Mouse (Mus musculus) embryo, embryonic 9.5 days (tissue): Measurements from ENCODE around the gene Vmn1r45.
"Not testable (repeated sequence)": the region's sequence is repeated elsewhere in the genome, so short reads cannot be mapped to it uniquely, and the experiment has no call there.

Experiments
- DNase-seq: peaks from one replicate; pipeline ENCODE4 v3.0.0-alpha.2; 2017; ENCODE audit errors: extremely low spot score

Gene Vmn1r45

GRCm38 (mm10) chr6:89940498-89940897, at the start of gene Vmn1r45:
Gene Vmn1r45 (minus strand): TSS chr6:89940598.
- not testable (repeated sequence) for DNase-seq

- no peak for DNase-seq
Measured at GRCm38 (mm10) chr6:89985989-89986388, 45.6 kb upstream of the Vmn1r45 start.

DNA sequence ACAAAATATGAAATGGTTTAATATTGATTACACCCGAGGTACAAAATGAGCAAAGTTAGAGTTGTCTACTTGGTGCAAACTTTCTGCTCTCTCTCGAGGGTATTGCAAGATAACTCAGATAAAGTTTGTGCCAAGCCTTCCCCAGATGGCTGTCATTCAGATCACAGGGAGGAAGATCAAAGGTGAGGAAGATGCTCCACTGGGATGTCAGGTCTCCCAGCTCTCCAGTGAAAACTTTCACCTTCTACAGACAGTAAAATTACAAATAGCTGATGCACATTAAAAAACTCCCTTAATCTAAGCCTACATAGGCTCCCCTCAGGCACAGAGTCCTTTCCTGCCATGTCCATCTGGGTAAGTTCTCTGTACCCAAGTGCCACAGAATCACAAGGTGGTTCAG, 28.6 kb upstream of the Vmn1r45 start, which contains the start of gene Vmn1r46:
TSS of gene Vmn1r46 (plus strand) at position 301 of the 400 bp plus-strand sequence.
- no peak for DNase-seq

DNA sequence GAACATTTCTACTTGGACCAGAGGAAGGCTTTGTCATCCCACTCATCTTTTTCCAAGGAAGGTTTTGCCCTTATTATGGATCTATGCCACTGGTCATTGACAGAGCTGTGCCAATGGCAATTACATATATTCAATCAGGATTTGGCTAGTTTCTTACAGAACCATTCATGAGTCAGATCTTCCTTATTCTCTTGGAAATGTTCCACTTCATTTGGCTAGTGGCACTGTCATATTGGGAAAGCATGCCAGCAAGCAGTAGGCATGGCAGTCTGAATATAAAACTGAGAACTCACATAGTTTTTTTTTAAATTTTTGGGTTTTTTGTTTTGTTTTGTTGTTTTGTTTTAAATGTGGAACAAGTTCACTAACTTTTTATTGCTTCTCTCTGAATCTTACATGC, 25.9 kb upstream of the Vmn1r45 start:
- no peak for DNase-seq

DNA sequence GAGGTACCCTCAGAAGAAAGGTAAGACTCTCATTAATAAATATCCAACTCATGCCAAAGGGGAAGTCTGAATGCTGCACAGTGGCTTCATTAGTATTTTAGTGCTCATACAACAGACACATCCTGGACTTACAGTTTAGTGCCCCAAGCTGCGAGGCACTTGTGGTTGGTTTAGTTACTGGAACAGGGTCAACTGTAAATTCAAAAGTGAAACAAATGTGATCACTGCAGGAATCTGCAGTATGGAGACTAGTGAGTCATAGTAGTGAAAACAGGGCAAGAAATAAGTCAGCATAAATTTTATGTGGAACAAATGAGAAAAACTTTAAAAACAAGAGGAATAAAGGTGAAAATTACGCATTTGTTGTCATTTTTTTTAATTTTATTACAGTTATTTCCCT, 13.2 kb upstream of the Vmn1r45 start:
- DNase-seq = no peak

DNA sequence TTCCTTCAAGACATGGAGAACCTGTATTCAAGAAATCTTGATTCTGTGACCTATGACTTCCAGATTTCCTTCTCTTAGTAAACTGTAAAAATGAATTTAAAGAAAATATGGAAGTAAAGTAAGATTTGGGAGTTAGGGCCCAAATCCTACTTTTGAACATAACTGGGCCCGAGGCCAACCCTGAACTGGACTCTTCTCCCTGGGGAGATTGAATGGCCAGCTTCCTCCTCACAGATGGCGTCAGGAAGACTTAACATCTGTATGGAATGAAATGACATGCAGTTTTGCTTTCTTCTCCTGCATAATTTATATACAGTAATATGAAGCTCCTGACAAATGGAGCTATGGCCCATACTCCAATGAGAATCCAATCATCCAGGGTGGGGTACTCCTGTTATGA, 528 bp upstream of the Vmn1r45 start:
- no peak for DNase-seq

DNA sequence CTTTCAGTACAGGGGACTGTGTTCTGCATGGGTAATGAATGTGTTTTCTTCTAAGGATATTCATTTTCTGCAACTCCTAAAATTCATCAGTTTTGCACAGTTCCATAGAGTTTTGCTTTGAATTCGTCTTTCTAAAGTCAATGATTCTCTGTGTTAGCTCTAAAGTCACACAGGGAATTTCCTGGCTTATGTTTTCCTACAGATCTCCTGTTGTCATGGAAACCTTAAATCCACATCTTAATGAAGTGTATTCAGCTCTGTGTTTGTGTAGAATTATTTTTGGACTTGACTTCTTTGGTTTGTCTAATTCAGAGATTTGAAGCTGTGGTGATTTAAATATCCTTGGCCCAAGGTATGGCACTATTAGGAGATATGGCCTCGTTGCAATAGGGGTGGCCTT, 56.6 kb downstream of the Vmn1r45 start:
- no peak for DNase-seq

DNA sequence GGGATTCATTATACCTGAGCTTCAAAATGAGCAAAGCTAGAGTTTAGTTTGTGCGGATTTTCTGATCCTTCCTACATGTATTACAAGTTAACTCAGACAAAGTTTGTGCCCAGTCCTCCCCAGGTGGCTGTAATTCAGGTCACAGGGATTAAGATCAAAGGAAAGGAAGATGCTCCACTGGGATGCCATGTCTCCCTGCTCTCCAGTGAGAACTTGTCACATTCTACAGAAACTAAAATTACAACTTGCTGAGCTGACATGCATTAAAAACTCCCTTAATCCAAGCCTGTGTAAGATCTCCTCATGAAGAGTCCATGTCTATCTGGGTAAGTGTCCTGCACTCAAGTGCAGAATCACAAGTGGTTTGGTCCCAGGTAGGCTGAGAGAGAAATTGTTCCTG, 57.0 kb downstream of the Vmn1r45 start, which contains the start of gene Vmn1r44:
TSS of gene Vmn1r44 (plus strand) at position 301 of the 400 bp plus-strand sequence.
- no peak for DNase-seq
